Mouse (Mus musculus): ENCODE measurements around the gene Epb41l5.

GRCm38 (mm10) chr1:119666904-119667303 lies 18.1 kb upstream of the Epb41l5 start:
- TF ChIP-seq GATA1 (IDR thresholded peaks at IDR 0.05; ENCODE audit: borderline replicate concordance, low read length) (no peak), FLI1 (IDR thresholded peaks at IDR 0.05; ENCODE audit: low read length) (no peak)

All from megakaryocyte, embryonic 14.5 days (primary cell).